Mouse (Mus musculus): ENCODE data around the gene Fut2. TPM values are rescaled to one million over a fixed set of nuclear protein-coding genes. Genes with fewer than 3 reads are reported as not detected.
A peak's percentile ranks its signal among the peaks of the same experiment; 100 is the strongest.
"Not testable (repeated sequence)": the region's sequence is repeated elsewhere in the genome, so short reads cannot be mapped to it uniquely, and the experiment has no call there.

Fut2 gene
- polyA plus RNA-seq, 1 experiment from 2014 or later: 0.57 TPM

GRCm38 (mm10) chr7:45679966-45680621, 13.9 kb upstream of the Fut2 start:
- Histone ChIP-seq H3K9me3 (ENCODE audit: low read length) (no peaks in the 10 kb centered on the region), H3K4me3 (ENCODE audit: low read length) (no peak overlapping the region), H3K36me3 (ENCODE audit: insufficient read depth, low read length) (no peaks in the 10 kb centered on the region), H3K27ac (ENCODE audit: low read length) (peak overlapping the region; percentile 4; the same call in 1 of the 2 replicates), H3K27me3 (ENCODE audit: insufficient read depth, low read length) (no peaks in the 10 kb centered on the region), H3K4me2 (replicated peaks; ENCODE audit: low read depth, low read length) (no peak overlapping the region), H3K4me1 (ENCODE audit: insufficient read depth, low read length) (peaks cover 12% of the 10 kb centered on the region), H3K9ac (replicated peaks; ENCODE audit: low read length) (no peak overlapping the region)
- 66% methylated on average over 14 of the region's 14 CpGs for WGBS
- ATAC-seq (ENCODE audit: low FRiP score, low TSS enrichment): peak; percentile 63

DNA sequence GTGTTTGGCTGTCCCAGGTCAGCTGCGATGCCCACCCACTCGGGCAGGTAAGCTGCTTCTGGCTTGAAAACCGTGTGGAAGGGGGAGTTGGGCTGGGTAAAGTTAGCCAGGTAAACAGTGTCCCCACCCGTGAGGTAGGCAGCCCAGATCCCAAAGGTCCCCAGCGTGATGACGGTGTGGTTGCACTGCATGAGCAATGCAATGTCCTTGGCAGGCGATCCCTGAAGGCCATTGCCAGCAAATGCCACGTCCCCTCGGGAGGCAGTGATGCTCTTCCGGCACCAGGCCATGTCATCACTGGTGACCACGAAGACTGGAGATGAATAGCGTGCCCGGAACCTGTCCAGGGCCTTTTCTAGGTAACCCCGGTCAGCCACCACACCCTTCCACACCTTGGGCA, 12.3 kb upstream of the Fut2 start:
- no peak for ATAC-seq (ENCODE audit: low FRiP score, low TSS enrichment)
- 90% methylated on average over 14 of the region's 14 CpGs for WGBS
- no peak overlapping the region for H3K27ac ChIP-seq (ENCODE audit: low read length)

GRCm38 (mm10) chr7:45677627-45678295, 11.6 kb upstream of the Fut2 start:
- WGBS: 66% methylated on average over 7 of the region's 7 CpGs
- H3K27ac ChIP-seq (ENCODE audit: low read length): no peak overlapping the region
- no peaks in the 10 kb centered on the region for H3K36me3 ChIP-seq (ENCODE audit: insufficient read depth, low read length)
- H3K4me2 ChIP-seq (replicated peaks; ENCODE audit: low read depth, low read length): no peak overlapping the region
- no peak overlapping the region for H3K4me3 ChIP-seq (ENCODE audit: low read length)
- no peaks in the 10 kb centered on the region for H3K27me3 ChIP-seq (ENCODE audit: insufficient read depth, low read length)
- peaks cover 12% of the 10 kb centered on the region for H3K4me1 ChIP-seq (ENCODE audit: insufficient read depth, low read length)
- no peak overlapping the region for H3K9ac ChIP-seq (replicated peaks; ENCODE audit: low read length)
- H3K9me3 ChIP-seq (ENCODE audit: low read length): no peaks in the 10 kb centered on the region
- no peak for ATAC-seq (ENCODE audit: low FRiP score, low TSS enrichment)

More for the DNA sequence above, 12.3 kb upstream of the Fut2 start:
- H3K9ac ChIP-seq (replicated peaks; ENCODE audit: low read length): no peak overlapping the region
- H3K4me2 ChIP-seq (replicated peaks; ENCODE audit: low read depth, low read length): no peak overlapping the region
- H3K9me3 ChIP-seq (ENCODE audit: low read length): no peaks in the 10 kb centered on the region
- H3K36me3 ChIP-seq (ENCODE audit: insufficient read depth, low read length): no peaks in the 10 kb centered on the region
- peaks cover 12% of the 10 kb centered on the region for H3K4me1 ChIP-seq (ENCODE audit: insufficient read depth, low read length)
- H3K4me3 ChIP-seq (ENCODE audit: low read length): no peak overlapping the region
- no peaks in the 10 kb centered on the region for H3K27me3 ChIP-seq (ENCODE audit: insufficient read depth, low read length)

- peaks cover 4% of the 10 kb centered on the region; the same call in 1 of the 2 replicates for H3K9me3 ChIP-seq (ENCODE audit: low read length)
- no peaks in the 10 kb centered on the region for H3K36me3 ChIP-seq (ENCODE audit: insufficient read depth, low read length)
- H3K4me1 ChIP-seq (ENCODE audit: insufficient read depth, low read length): peaks cover 19% of the 10 kb centered on the region
- H3K4me3 ChIP-seq (ENCODE audit: low read length): no peak overlapping the region
- H3K9ac ChIP-seq (replicated peaks; ENCODE audit: low read length): no peak overlapping the region
- no peaks in the 10 kb centered on the region for H3K27me3 ChIP-seq (ENCODE audit: insufficient read depth, low read length)
- no peak for ATAC-seq (ENCODE audit: low FRiP score, low TSS enrichment)
- no peak overlapping the region for H3K4me2 ChIP-seq (replicated peaks; ENCODE audit: low read depth, low read length)
- 93% methylated on average over 9 of the region's 9 CpGs for WGBS
- H3K27ac ChIP-seq (ENCODE audit: low read length): no peak overlapping the region
These were observed 2.7 kb upstream of the Fut2 start for GRCm38 (mm10) chr7:45668921-45669320.

- no peak overlapping the region for H3K4me3 ChIP-seq (ENCODE audit: low read length)
These were observed 1.6 kb upstream of the Fut2 start for GRCm38 (mm10) chr7:45667761-45668160.

DNA sequence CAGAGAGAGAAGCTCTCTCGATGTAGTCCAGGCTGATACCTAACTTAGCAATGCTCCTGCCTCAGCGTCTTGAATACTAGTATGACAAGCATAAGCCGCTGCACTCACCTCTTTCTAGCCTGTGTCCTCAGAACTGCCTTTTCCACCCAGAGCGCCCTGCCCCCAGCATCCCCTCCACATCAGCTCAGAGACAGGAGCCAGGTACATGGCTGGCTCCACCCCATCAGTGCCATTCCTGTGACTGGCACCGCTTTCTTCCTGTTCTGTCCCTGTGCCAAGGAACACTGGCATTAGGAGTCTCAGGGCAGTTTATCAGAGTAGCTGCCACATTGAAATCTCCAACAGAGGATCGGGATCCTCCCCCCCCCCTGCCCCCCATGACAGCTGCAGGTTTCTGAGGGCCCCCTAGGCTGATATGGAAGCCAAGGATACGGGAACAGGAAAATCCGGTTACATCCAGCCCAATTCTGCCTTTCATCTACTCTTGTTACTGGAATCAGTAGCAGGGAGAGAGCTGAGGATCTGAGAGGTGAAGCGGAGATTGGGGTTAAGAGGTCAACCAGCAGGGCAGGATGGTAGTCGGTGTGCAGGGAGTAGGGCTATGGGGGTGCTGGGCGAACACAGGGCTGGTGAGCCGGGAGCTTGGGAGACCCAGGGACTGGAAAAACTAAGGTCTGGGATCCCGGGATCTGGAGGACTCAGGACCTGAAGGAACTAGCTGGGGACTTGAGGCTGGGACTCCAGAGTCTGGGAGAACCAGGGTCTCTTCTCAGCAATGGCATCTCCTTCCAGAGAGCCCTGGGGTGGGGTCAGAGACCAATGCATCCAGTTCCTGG, 673 bp downstream of the Fut2 start:
- Histone ChIP-seq H3K36me3 (ENCODE audit: insufficient read depth, low read length) (no peaks in the 10 kb centered on the region), H3K27ac (ENCODE audit: low read length) (no peak overlapping the region), H3K4me1 (ENCODE audit: insufficient read depth, low read length) (peaks cover 19% of the 10 kb centered on the region), H3K4me3 (ENCODE audit: low read length) (no peak overlapping the region), H3K4me2 (replicated peaks; ENCODE audit: low read depth, low read length) (0 out of 2 replicates have a peak overlapping the region, but pooled peaks have one; percentile 10), H3K9ac (replicated peaks; ENCODE audit: low read length) (0 out of 2 replicates have a peak overlapping the region, but pooled peaks have one; percentile 26), H3K9me3 (ENCODE audit: low read length) (peaks cover 4% of the 10 kb centered on the region; the same call in 1 of the 2 replicates), H3K27me3 (ENCODE audit: insufficient read depth, low read length) (no peaks in the 10 kb centered on the region)
- ATAC-seq (ENCODE audit: low FRiP score, low TSS enrichment): peak; percentile 64
- WGBS: 43% methylated on average over 13 of the region's 13 CpGs

More at GRCm38 (mm10) chr7:45667761-45668160, 1.6 kb upstream of the Fut2 start:
- Histone ChIP-seq H3K4me2 (replicated peaks; ENCODE audit: low read depth, low read length) (no peak overlapping the region), H3K27me3 (ENCODE audit: insufficient read depth, low read length) (no peaks in the 10 kb centered on the region), H3K9me3 (ENCODE audit: low read length) (peaks cover 4% of the 10 kb centered on the region; the same call in 1 of the 2 replicates), H3K9ac (replicated peaks; ENCODE audit: low read length) (no peak overlapping the region), H3K27ac (ENCODE audit: low read length) (no peak overlapping the region), H3K4me1 (ENCODE audit: insufficient read depth, low read length) (peaks cover 19% of the 10 kb centered on the region), H3K36me3 (ENCODE audit: insufficient read depth, low read length) (no peaks in the 10 kb centered on the region)
- 86% methylated on average over 14 of the region's 14 CpGs for WGBS
- no peak for ATAC-seq (ENCODE audit: low FRiP score, low TSS enrichment)

- H3K27me3 ChIP-seq (ENCODE audit: insufficient read depth, low read length); ATAC-seq (ENCODE audit: low FRiP score, low TSS enrichment); H3K36me3 ChIP-seq (ENCODE audit: insufficient read depth, low read length); H3K4me3 ChIP-seq (ENCODE audit: low read length); H3K27ac ChIP-seq (ENCODE audit: low read length); H3K9me3 ChIP-seq (ENCODE audit: low read length); H3K4me2 ChIP-seq (replicated peaks; ENCODE audit: low read depth, low read length); H3K9ac ChIP-seq (replicated peaks; ENCODE audit: low read length): not testable (repeated sequence)
- 91% methylated on average over 6 of the region's 6 CpGs for WGBS
- H3K4me1 ChIP-seq (ENCODE audit: insufficient read depth, low read length): peaks cover 16% of the 10 kb centered on the region
These were observed 4.5 kb downstream of the Fut2 start for GRCm38 (mm10) chr7:45661702-45662101.

GRCm38 (mm10) chr7:45660746-45661478, 5.3 kb downstream of the Fut2 start:
- peaks cover 16% of the 10 kb centered on the region for H3K4me1 ChIP-seq (ENCODE audit: insufficient read depth, low read length)
- whole genome bisulfite sequencing: 64% methylated on average over 11 of the region's 11 CpGs
- H3K27me3 ChIP-seq (ENCODE audit: insufficient read depth, low read length): no peaks in the 10 kb centered on the region
- H3K4me3 ChIP-seq (ENCODE audit: low read length): no peak overlapping the region
- ATAC-seq (ENCODE audit: low FRiP score, low TSS enrichment): no peak
- no peaks in the 10 kb centered on the region for H3K36me3 ChIP-seq (ENCODE audit: insufficient read depth, low read length)
- no peak overlapping the region for H3K27ac ChIP-seq (ENCODE audit: low read length)
- no peak overlapping the region for H3K4me2 ChIP-seq (replicated peaks; ENCODE audit: low read depth, low read length)
- peaks cover 6% of the 10 kb centered on the region for H3K9me3 ChIP-seq (ENCODE audit: low read length)
- no peak overlapping the region for H3K9ac ChIP-seq (replicated peaks; ENCODE audit: low read length)

DNA sequence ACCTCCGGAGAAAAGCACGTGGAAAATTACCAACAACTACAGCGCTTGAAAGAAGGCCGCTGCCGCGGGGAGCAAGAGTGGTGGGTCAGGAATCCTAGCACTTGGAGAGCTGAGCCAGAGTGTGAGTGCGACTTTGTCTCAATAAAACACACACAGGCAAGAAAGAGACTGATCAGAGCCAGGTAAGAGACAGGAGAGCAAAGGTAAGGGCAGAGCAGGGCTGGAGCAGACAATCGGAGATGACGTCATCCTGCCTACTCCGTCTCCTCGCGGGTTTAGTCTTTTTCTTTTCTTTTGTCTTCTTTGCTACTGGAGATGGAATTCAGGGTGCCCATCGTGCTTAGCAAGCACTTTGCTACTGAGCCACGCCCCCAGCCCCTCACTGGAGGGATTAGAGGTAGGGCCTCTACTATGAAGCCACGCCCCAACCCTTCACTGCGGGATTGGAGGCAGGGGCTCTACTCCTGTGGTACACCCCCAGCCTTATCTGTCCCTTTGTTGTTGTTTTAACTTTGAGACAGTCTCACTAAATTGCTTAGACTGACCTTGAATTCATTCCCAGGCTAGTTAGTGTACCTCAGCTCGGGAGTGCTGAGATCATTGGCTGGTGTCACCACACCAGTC, 11.7 kb downstream of the Fut2 start:
- H3K4me3 ChIP-seq (ENCODE audit: low read length): 0 out of 2 replicates have a peak overlapping the region, but pooled peaks have one; percentile 7
- no peak for ATAC-seq (ENCODE audit: low FRiP score, low TSS enrichment)
- WGBS: 42% methylated on average over 17 of the region's 17 CpGs

More for the DNA sequence above, 11.7 kb downstream of the Fut2 start:
- Histone ChIP-seq H3K4me2 (replicated peaks; ENCODE audit: low read depth, low read length) (peak overlapping the region; percentile 39), H3K27me3 (ENCODE audit: insufficient read depth, low read length) (no peaks in the 10 kb centered on the region), H3K36me3 (ENCODE audit: insufficient read depth, low read length) (no peaks in the 10 kb centered on the region), H3K27ac (ENCODE audit: low read length) (no peak overlapping the region), H3K9ac (replicated peaks; ENCODE audit: low read length) (no peak overlapping the region), H3K9me3 (ENCODE audit: low read length) (peaks cover 6% of the 10 kb centered on the region), H3K4me1 (ENCODE audit: insufficient read depth, low read length) (no peaks in the 10 kb centered on the region; the same call in 1 of the 2 replicates)

Measured in kidney, embryonic 16.5 days (tissue).